Mouse (Mus musculus) hindbrain, embryonic 15.5 days (tissue): ENCODE data around the gene Itprid2. TPM values are rescaled to one million over a fixed set of nuclear protein-coding genes. Genes with fewer than 3 reads are reported as not detected.

ENCODE experiments used
- ATAC-seq: fragments of 200-750 bp; cut with Nextera tagmentation; 2 replicates; pipeline ENCODE4 v1.8.0; 2017; ENCODE audit warnings: low read depth, moderate number of reproducible peaks, moderate TSS enrichment; ENCODE audit not compliant: low FRiP score
- H3K27ac ChIP-seq: fragments of 300-500 bp; sonication (generic); replicated peaks from 2 replicates; pipeline ENCODE4 v1.5.1; 2015; ENCODE audit warnings: mild to moderate bottlenecking, inconsistent platforms
- H3K27me3 ChIP-seq: fragments of 300-500 bp; sonication (generic); 2 replicates; pipeline ENCODE4 v1.6.1; 2015; ENCODE audit warnings: control low read depth, inconsistent platforms
- H3K36me3 ChIP-seq: fragments of 300-500 bp; sonication (generic); 2 replicates; pipeline ENCODE4 v1.6.1; 2015; ENCODE audit warnings: control low read depth, inconsistent platforms
- H3K4me1 ChIP-seq: fragments of 300-500 bp; sonication (generic); replicated peaks from 2 replicates; pipeline ENCODE4 v1.6.1; 2015; ENCODE audit warnings: control low read depth, inconsistent platforms
- H3K4me2 ChIP-seq: fragments of 300-500 bp; sonication (generic); 2 replicates; pipeline ENCODE4 v1.6.1; 2015; ENCODE audit warnings: moderate library complexity, mild to moderate bottlenecking, inconsistent platforms
- H3K4me3 ChIP-seq: fragments of 300-500 bp; sonication (generic); 2 replicates; pipeline ENCODE4 v1.5.1; 2015; ENCODE audit warnings: mild to moderate bottlenecking, inconsistent platforms
- H3K9ac ChIP-seq: fragments of 300-500 bp; sonication (generic); 2 replicates; pipeline ENCODE4 v1.6.1; 2015; ENCODE audit warnings: inconsistent platforms
- H3K9me3 ChIP-seq: fragments of 300-500 bp; sonication (generic); 2 replicates; pipeline ENCODE4 v1.6.1; 2016; ENCODE audit warnings: control low read depth, inconsistent platforms
- WGBS: fragments of 180-500 bp; shearing (Covaris S2); methylation state at CpG from one replicate; pipeline ENCODE4 v1.1.7; 2015; 5-methylcytosine and 5-hydroxymethylcytosine counted together
- polyA plus RNA-seq: library from polyadenylated mRNA; unstranded; fragments of >200 nt; fragmentation: Nextera tagmentation; extraction: Ambion mirVana; gene quantifications from 2 replicates; pipeline ENCODE4 v1.2.1, GENCODE M21; 2015

Gene Itprid2
- polyA plus RNA-seq, 1 experiment from 2014 or later: 6.2 TPM

DNA sequence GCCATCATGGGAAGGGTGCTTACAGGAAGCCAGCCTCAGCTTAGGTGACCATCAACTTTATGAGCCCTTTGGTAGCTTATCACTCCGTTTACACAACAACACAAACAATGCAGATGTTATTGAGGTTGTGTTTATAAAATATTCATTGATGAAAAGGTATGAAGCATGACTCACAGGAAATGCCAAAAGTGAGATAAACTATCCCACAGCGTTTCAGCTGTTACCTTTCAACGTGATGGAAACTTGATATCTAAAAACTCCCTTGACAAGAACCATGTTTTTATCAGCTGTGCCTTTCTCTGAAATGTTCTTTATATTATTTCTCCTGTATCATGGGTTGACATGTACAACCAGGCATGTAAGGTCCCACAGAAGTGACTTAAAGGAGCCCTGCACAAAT, 55.7 kb downstream of the Itprid2 start:
- no peak overlapping the region for H3K9ac ChIP-seq
- H3K27me3 ChIP-seq: no peaks in the 10 kb centered on the region
- WGBS: 80% methylated on average over 3 of the region's 3 CpGs
- H3K4me3 ChIP-seq: no peak overlapping the region
- no peak overlapping the region for H3K4me2 ChIP-seq
- no peaks in the 10 kb centered on the region for H3K4me1 ChIP-seq
- H3K9me3 ChIP-seq: no peaks in the 10 kb centered on the region
- H3K36me3 ChIP-seq: no peaks in the 10 kb centered on the region
- no peak overlapping the region for H3K27ac ChIP-seq
- no peak for ATAC-seq

DNA sequence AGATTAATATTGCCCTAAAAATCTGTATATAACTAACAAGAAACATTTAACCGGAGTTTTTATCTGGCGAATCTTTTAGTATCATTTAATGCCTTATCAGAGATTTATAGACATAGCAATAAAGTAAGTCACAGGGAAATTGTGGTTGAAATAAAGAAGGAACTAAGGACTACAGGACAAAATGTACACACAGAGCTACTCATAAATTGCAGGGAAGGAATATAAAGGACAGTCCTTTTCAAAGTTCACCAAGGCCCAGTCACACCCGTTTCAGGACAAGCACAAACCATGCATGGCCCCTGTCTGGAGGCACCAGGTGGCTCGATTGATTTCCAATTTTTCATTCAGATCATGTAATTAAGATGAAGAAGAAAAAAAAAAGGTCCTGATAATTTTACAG, 60.0 kb downstream of the Itprid2 start:
- WGBS: 88% methylated on average over 4 of the region's 4 CpGs

DNA sequence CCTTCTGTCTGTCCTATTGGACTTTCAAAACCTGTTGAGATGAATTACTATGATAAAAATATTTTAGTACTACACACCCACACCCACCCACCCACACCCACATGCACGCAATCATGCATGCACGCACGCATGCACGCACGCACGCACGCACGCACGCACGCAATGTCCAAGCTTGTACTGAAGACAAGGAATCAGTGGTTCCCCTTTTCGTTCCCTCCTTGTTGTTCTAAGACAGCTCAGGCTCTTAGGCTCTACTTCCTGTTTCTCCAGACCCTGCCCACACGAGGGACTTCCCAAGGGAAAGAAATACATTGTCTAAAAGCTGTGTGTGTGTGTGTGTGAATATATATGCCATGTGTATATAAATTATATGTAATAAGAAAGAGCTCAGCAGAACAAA, 60.8 kb downstream of the Itprid2 start:
- no peak for ATAC-seq
- no peak overlapping the region for H3K4me3 ChIP-seq
- H3K27ac ChIP-seq: no peak overlapping the region
- H3K9ac ChIP-seq: no peak overlapping the region
- H3K27me3 ChIP-seq: no peaks in the 10 kb centered on the region
- no peaks in the 10 kb centered on the region for H3K4me1 ChIP-seq
- no peaks in the 10 kb centered on the region for H3K9me3 ChIP-seq
- WGBS: 90% methylated on average over 12 of the region's 12 CpGs
- H3K36me3 ChIP-seq: no peaks in the 10 kb centered on the region
- H3K4me2 ChIP-seq: no peak overlapping the region

More for the DNA sequence above, 60.0 kb downstream of the Itprid2 start:
- Histone ChIP-seq H3K4me3 (no peak overlapping the region), H3K9ac (no peak overlapping the region), H3K4me1 (no peaks in the 10 kb centered on the region), H3K27me3 (no peaks in the 10 kb centered on the region), H3K4me2 (no peak overlapping the region), H3K27ac (no peak overlapping the region), H3K9me3 (no peaks in the 10 kb centered on the region), H3K36me3 (no peaks in the 10 kb centered on the region)
- no peak for ATAC-seq

DNA sequence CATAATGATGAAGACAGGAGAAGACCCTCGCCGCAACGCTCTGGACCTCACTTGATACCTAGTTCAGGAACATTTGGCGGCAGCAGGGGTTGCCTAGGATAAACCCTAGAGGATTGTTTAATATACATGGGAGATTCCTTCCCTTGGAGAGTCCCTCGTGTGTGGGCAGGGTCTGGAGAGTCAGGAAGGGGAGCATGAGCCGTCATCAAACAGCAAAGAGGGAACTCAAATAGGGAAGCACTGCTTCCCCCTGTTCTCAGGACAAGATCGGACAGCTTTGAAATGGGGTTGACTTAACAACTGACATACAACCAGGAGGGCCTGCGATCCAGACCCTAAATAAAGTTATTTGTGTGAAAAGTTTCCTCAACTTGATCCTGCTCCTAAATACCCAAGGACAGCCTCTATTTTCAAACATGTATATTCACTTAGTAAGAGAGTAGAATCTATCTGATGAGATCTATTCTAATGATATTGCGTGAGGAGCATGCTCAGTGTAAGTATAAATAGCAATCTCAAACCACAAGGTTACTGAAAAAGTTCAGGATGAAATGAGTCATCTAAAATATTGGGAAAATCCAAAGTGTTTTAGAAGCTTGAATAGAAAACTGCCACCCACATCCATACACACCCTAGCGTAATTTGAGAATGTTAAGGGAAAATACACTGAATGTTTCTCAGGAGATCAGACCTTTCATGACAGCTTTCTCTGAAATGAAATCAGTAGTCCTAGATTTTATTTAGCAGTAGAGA, 61.5 kb downstream of the Itprid2 start:
- Histone ChIP-seq H3K4me1 (no peaks in the 10 kb centered on the region), H3K9me3 (no peaks in the 10 kb centered on the region), H3K4me2 (no peak overlapping the region), H3K27ac (no peak overlapping the region), H3K36me3 (no peaks in the 10 kb centered on the region), H3K4me3 (no peak overlapping the region), H3K9ac (no peak overlapping the region), H3K27me3 (no peaks in the 10 kb centered on the region)
- no peak for ATAC-seq
- 87% methylated on average over 10 of the region's 10 CpGs for WGBS

DNA sequence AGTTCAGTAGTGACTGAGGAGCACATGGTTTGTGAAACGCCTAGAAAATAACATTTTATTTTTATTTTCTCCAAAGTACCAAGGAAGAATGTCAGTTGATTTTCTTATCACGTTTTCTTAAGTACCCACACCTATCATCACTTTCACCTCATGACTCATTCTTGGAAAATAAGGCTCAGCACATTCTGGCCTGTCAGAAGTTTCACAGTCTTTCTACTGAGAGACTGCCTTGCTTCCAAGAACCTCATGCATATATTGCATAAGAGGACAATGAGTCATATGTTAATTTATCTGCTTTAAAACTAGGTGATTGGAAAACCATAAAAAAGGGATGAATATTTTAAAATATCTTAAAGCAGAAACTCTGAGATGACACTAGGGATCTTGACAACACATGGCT, 63.0 kb downstream of the Itprid2 start:
- H3K4me3 ChIP-seq: no peak overlapping the region
- H3K36me3 ChIP-seq: no peaks in the 10 kb centered on the region
- 82% methylated on average over 2 of the region's 2 CpGs for WGBS
- H3K27ac ChIP-seq: no peak overlapping the region
- no peak overlapping the region for H3K9ac ChIP-seq
- ATAC-seq: no peak
- H3K9me3 ChIP-seq: no peaks in the 10 kb centered on the region
- H3K4me2 ChIP-seq: no peak overlapping the region
- H3K27me3 ChIP-seq: no peaks in the 10 kb centered on the region
- no peaks in the 10 kb centered on the region for H3K4me1 ChIP-seq

DNA sequence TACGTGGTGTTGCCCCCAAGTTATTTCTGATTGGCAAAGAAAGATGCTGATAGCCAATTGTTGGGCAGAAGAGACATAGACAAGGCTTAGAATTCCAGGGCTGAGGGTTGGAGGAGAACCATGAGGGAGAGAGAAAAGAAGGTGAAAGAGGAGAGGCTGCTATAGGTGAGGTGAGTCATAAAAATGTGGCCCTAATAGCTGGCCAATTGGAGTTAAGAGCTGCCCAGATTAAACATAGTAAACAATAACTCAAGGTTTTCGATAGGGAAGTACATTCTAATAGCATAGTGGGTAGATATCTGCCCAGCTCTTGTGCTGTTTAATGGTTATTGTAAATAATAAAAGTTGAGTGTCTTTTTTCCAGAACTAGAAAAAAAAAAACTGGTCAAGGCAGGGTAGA, 69.6 kb downstream of the Itprid2 start:
- no peak overlapping the region for H3K9ac ChIP-seq
- ATAC-seq: no peak
- H3K4me2 ChIP-seq: no peak overlapping the region
- no peak overlapping the region for H3K4me3 ChIP-seq
- no peak overlapping the region for H3K27ac ChIP-seq
- WGBS: 90% methylated on average over 2 of the region's 2 CpGs
- H3K36me3 ChIP-seq: no peaks in the 10 kb centered on the region
- H3K4me1 ChIP-seq: no peaks in the 10 kb centered on the region
- H3K27me3 ChIP-seq: no peaks in the 10 kb centered on the region
- no peaks in the 10 kb centered on the region for H3K9me3 ChIP-seq

DNA sequence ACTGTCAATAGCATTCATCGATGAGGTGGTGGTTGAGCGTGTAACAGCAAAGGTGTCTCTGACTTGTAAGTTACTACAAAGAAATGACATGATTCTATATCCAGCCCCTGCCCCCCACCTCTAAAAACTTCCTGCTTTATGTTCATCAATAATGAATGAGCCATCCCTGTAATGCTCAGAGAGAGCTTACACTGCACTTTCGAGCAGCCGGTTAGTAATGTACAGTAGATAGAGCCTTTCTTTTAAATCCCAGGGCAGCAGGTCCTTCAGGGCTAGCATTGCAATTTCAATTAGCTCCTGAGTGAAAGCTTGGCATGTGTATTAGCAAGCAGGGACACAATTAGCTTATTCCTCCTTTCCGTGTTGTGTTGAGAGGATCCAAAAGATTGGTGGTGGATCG, 72.4 kb downstream of the Itprid2 start, which contains the start of gene Ppp1r1c:
Gene Ppp1r1c, plus strand, starts transcription at position 206 of the 400 bp plus-strand sequence.
- no peak within 1 kb of the TSS for H3K9ac ChIP-seq
- H3K27ac ChIP-seq: no peak within 1 kb of the TSS
- WGBS: 70% methylated on average over 6 of the region's 6 CpGs
- no peaks in the 10 kb centered on the region for H3K9me3 ChIP-seq
- H3K4me2 ChIP-seq: no peak within 1 kb of the TSS
- H3K36me3 ChIP-seq: no peaks in the 10 kb centered on the region
- H3K4me3 ChIP-seq: no peak within 1 kb of the TSS
- no peaks in the 10 kb centered on the region for H3K4me1 ChIP-seq
- ATAC-seq: no peak
- no peaks in the 10 kb centered on the region for H3K27me3 ChIP-seq

DNA sequence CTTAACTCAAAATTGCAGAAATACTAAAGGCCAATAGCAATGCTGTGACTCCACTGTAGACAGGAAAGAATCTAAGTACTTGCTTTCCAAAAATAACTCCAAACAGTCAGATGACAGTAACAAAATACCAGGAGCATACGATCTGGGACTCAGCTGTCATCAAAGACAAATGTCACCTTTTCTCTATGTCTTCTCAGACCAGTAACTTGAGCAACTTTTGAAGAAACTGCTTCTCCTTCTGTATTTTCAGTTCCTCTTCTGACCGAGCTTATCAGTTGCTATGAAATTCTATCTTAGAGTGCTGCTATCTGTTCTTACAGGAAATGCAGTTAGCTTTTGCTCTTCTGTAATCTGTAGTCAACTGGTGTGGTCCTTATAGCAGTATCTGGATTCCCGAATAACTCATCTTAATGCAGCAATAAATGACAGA, 78.5 kb downstream of the Itprid2 start:
- 81% methylated on average over 3 of the region's 3 CpGs for WGBS
- Histone ChIP-seq H3K4me1 (no peaks in the 10 kb centered on the region), H3K9ac (no peak overlapping the region), H3K27me3 (no peaks in the 10 kb centered on the region), H3K36me3 (no peaks in the 10 kb centered on the region), H3K4me2 (no peak overlapping the region), H3K9me3 (no peaks in the 10 kb centered on the region), H3K4me3 (no peak overlapping the region), H3K27ac (no peak overlapping the region)
- ATAC-seq: no peak

DNA sequence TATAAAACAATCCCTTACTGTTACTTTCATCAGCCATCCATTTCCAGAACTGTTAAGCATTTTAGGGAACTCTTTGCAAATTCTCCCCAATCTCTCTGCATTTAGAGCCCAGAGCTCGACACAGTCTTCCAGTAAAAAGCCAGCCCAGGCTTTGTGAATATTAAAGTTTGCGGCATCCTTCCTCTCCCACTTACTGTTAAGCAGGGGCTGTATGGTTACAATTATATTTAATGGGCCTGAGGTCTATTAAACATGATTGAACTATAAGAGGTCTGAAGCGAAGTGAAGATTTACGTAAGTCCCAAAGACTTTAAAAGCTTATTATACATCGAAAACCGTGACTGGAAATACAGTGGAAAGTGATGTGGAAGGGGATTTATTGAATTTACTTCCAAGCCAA, 79.6 kb downstream of the Itprid2 start:
- H3K4me1 ChIP-seq: no peaks in the 10 kb centered on the region
- H3K27me3 ChIP-seq: no peaks in the 10 kb centered on the region
- no peak for ATAC-seq
- no peak overlapping the region for H3K9ac ChIP-seq
- H3K9me3 ChIP-seq: no peaks in the 10 kb centered on the region
- H3K36me3 ChIP-seq: no peaks in the 10 kb centered on the region
- no peak overlapping the region for H3K27ac ChIP-seq
- H3K4me2 ChIP-seq: no peak overlapping the region
- WGBS: 86% methylated on average over 6 of the region's 6 CpGs
- no peak overlapping the region for H3K4me3 ChIP-seq

DNA sequence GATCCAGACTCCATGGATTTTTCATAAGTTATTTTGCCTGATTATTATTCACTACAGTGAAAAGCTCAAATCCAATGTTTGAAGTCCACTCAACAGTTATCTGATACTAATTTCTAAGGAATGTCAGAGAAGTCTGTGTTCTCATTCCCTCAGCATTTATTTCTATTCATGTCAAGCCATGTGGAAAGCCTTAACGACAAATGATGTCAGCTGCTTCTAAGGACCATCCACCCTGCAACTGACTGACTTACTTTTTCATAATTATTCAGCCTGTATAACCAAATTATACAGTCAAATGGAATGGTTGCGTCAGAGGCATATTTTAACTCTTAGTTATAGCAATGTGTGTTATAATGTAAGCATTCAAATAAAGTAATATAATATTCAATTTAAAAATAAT, 80.8 kb downstream of the Itprid2 start:
- ATAC-seq: no peak
- Histone ChIP-seq H3K9ac (no peak overlapping the region), H3K27ac (no peak overlapping the region), H3K27me3 (no peaks in the 10 kb centered on the region), H3K9me3 (no peaks in the 10 kb centered on the region), H3K4me2 (no peak overlapping the region), H3K4me1 (no peaks in the 10 kb centered on the region), H3K36me3 (no peaks in the 10 kb centered on the region), H3K4me3 (no peak overlapping the region)
- WGBS: 30% methylated on average over 2 of the region's 2 CpGs

DNA sequence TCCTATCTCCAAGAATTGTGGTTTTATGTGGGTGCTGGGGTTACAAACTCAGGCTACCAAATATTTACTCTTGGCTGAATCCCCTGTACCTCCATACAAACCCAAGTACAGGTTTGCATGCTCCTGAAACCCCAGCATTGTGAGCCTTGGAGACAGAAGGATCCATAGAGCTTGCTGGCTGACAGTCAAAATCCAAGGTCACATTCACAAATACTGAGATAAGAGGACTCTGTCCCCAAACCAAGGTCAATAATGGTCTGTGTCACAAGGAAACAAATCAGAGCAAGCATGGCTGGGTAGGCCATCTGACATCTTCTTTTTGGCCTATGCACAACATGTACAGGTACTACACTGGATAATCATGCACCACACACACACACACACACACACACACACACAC, 82.7 kb downstream of the Itprid2 start:
- ATAC-seq: no peak
- Histone ChIP-seq H3K4me2 (no peak overlapping the region), H3K9ac (no peak overlapping the region), H3K4me3 (no peak overlapping the region), H3K27ac (no peak overlapping the region), H3K27me3 (no peaks in the 10 kb centered on the region), H3K36me3 (no peaks in the 10 kb centered on the region), H3K9me3 (no peaks in the 10 kb centered on the region), H3K4me1 (no peaks in the 10 kb centered on the region)

DNA sequence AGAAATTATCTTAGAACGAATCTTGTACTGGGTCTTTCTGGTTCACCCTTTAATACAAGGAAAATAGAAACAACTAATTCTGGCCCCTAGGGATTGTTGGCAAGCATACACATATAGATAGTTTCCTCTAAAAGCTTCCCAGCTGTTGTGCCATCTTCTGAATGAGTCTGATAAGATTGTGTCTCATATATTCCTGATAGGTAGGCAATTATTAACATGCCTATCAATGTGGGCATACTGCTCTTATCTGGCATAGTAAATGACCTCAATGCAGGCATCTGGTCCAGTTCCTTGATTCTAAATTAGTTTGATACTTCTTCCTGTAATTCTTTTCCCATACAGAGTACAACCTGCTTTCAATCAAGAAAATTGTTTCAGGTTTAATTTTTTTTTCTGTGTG, 87.3 kb downstream of the Itprid2 start:
- H3K4me1 ChIP-seq: no peaks in the 10 kb centered on the region
- H3K27me3 ChIP-seq: no peaks in the 10 kb centered on the region
- 81% methylated on average over 1 of the region's 1 CpGs for WGBS
- no peak overlapping the region for H3K27ac ChIP-seq
- no peak for ATAC-seq
- no peak overlapping the region for H3K9ac ChIP-seq
- no peak overlapping the region for H3K4me2 ChIP-seq
- H3K9me3 ChIP-seq: no peaks in the 10 kb centered on the region
- H3K4me3 ChIP-seq: no peak overlapping the region
- H3K36me3 ChIP-seq: no peaks in the 10 kb centered on the region
